Mouse (Mus musculus) forelimb bud, embryonic 11.5 days (tissue): Measurements from ENCODE around the gene Gm14399.
"Not testable (repeated sequence)": the region's sequence is repeated elsewhere in the genome, so short reads cannot be mapped to it uniquely, and the experiment has no call there.

Experiments used
- DNase-seq: peaks from one replicate; pipeline ENCODE4 v3.0.0-alpha.2; 2012; ENCODE audit warnings: low read depth, low spot score

The Gm14399 gene

GRCm38 (mm10) chr2:175141993-175142295, at the start of gene Gm14399:
Gene Gm14399, minus strand, starts transcription at chr2:175142012.
- not testable (repeated sequence) for DNase-seq

GRCm38 (mm10) chr2:175179008-175179407, 37.2 kb upstream of the Gm14399 start:
- not testable (repeated sequence) for DNase-seq

- no peak for DNase-seq
These were observed 34.5 kb upstream of the Gm14399 start for GRCm38 (mm10) chr2:175176312-175176711.

GRCm38 (mm10) chr2:175175401-175176180, 33.8 kb upstream of the Gm14399 start, which contains the start of gene Gm14443:
Gene Gm14443, minus strand, starts transcription at chr2:175175871.
- DNase-seq, result not testable (repeated sequence)

GRCm38 (mm10) chr2:175174058-175174457, 32.2 kb upstream of the Gm14399 start:
- DNase-seq, result not testable (repeated sequence)

- DNase-seq, result not testable (repeated sequence)
These were observed 31.2 kb upstream of the Gm14399 start for GRCm38 (mm10) chr2:175172906-175173595.

GRCm38 (mm10) chr2:175172123-175172522, 30.3 kb upstream of the Gm14399 start:
- no peak for DNase-seq

GRCm38 (mm10) chr2:175166870-175167269, 25.1 kb upstream of the Gm14399 start:
- not testable (repeated sequence) for DNase-seq

GRCm38 (mm10) chr2:175165110-175165509, 23.3 kb upstream of the Gm14399 start:
- DNase-seq, result not testable (repeated sequence)

- DNase-seq, result not testable (repeated sequence)
These were observed 19.6 kb upstream of the Gm14399 start for GRCm38 (mm10) chr2:175161438-175161837.

GRCm38 (mm10) chr2:175158642-175159041, 16.8 kb upstream of the Gm14399 start:
- no peak for DNase-seq

GRCm38 (mm10) chr2:175156696-175157095, 14.9 kb upstream of the Gm14399 start:
- no peak for DNase-seq

GRCm38 (mm10) chr2:175141118-175141992, 457 bp downstream of the Gm14399 start:
- DNase-seq, result not testable (repeated sequence)

- not testable (repeated sequence) for DNase-seq
These were observed 1.2 kb downstream of the Gm14399 start for GRCm38 (mm10) chr2:175140624-175141023.
